Mouse (Mus musculus): ENCODE measurements around the gene Tcn2. TPM values are rescaled to one million over a fixed set of nuclear protein-coding genes. Genes with fewer than 3 reads are reported as not detected.

Tcn2 gene
- total RNA-seq, 1 experiment from 2014 or later: 128 TPM

DNA sequence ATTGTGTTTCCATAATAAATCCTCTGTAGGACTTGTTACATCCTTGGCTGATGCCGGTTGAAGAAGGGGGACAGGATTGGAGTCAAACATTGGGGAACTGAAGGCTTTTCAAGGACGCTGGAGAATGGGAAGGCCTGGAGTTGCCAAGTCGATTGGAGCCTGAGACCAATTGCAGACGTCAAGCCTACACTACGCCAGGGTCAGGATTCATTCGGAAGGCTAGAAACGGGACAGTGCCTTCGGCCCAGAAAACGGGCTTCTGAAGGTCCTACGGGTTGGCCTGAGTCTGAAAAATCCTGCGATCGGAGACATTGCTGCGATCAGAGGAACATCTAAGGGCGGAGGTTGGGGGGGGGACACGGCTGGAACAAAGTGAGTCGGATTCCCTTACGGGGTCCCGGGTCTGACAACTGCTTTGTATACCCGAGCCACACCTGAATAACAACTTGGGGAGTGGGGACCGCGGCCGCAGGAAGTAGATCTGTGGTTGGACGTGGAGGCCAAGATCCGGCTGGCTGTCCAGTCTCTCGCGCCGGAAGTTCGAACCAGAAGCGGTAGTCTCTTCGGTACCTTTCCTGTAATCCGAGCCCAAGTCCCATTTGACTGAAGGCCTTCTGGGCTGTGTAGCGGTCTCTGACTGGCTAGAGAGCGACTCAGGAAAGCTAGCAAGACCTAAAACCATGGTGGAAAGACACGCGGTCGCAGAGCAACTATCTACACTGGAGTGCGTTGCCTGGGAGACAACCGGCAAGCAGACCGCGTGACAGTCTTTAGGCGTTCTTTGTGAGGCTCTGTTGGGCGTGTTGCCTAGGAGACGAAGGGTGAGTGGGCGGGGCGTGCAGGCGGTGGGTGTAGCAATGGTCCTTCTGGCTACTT is 37.3 kb downstream of the Tcn2 start, which contains the start of the genes 4921536K21Rik and Dusp18:
TSS of gene 4921536K21Rik (minus strand) at position 693 of the 876 bp plus-strand sequence.
TSS of gene Dusp18 (plus strand) at position 835 of the 876 bp plus-strand sequence.
- peak; percentile 93 for DNase-seq

DNA sequence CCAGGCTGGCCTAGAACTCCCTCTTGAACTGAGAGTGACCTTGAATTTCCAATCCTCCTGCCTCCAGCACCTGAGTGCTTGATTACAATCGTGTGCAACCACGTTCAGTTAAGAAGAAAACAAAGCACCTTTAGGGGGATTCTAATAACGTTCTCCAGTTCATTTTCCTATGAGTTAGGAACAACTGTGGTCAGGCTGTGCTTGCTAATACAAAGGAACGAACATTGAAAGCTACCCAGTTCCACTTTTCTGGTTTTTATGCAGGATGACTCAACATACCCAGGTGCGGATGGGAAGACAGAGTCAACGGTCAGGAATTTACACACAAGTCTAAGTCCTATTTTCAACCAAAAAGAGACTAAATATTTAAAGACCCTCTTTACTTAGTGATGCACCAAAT is 38.0 kb downstream of the Tcn2 start:
- no peak for DNase-seq

DNA sequence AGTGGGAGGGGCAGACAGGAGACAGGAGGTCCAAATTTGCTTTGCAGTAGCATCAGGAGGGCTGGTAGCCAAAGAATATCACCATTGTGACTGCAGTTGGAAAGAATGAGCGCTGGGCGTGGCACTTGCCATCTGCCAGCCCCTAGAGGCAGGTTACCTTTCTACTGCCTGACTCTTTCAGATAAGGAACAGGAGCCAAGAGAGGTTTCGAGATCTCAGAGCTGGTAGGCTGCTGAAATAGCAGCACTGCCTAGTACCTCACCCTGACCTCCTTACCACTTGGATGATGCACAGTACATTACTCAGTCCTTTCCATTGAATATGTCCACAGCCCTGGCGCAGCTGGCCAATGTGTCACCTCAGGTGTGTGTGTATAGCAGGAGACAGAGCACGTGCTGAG is 44.6 kb downstream of the Tcn2 start:
- DNase-seq: no peak

DNA sequence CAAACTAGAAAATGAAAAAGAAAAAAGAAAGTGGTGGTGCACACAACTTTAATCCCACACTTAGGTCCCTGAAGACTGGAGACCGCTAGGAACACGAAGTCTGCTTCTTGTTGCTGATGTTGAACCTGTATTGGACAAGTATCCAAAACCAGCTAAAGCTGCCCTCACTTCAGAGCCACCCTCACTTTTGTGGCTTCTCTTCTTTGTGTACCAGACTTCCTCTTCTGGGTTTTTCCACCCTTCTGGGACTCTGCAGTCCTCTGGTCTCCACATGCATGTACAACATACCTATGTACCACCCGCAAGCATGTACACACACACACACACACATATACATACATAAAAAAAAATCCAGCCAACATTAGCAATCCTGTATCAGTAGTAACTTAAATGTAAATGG is 48.2 kb downstream of the Tcn2 start:
- DNase-seq: no peak

DNA sequence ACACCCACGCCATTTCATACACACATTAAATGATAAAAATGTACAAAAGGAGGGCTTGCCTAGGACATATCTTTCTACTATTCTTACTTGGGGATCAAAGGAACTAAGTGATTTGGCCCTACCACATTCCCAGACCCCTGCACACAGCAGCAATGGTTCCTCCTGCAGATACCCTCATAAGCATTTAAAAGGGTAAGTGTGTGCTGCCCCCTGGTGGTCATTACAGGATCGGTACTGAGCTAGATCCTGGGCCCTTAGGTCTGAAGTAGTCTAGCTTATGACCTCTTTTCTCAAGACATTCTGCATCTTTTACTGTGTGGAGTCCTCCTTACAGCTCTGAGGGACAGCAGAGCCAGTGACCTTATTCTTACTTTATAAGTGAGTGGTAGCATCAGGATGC is 52.1 kb downstream of the Tcn2 start:
- DNase-seq: peak; percentile 77

DNA sequence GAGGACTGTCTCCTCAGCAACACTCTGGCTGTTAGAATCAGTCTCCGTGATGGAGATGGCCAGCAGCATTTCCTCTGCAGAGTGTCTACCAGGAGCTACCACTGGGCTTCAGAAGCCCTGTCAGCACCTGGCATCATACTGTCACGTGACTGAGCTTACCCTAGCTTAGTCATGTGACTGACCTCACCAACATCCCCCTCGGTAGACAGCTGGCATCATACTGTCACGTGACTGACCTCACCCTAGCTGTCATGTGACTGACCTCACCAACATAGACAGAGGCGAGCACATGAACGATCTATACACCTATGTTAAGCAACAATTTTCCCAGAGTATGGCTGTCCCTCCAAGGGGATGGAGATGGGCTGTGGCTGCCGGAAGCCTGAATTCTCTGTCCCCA is 53.3 kb downstream of the Tcn2 start:
- no peak for DNase-seq

DNA sequence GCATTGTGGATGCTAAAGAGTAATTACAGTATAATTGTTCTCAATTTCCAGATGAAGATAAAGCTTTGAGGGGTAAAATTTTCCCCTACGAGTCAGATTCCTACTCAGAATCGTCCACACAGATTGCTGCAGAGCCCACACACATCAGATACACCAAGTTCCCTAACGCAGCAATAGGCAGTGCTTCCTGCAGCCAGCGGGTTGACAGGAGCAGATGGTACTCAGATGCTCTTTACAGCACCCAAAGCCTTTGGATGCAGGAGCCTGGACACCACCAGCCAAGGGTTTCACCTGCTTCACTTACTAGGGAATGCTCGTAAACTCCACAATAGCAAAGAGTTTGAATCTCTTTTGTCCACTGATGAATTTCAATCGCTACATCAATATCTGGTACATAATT is 55.5 kb downstream of the Tcn2 start:
- no peak for DNase-seq

Other genes with a start within 250 kb of the Tcn2 start
- gene Osbp2, start 68.3 kb downstream of the Tcn2 start, total RNA-seq (2021): 1.1 and 2.6 TPM in 2 replicates
- gene 4921536K21Rik, start 37.1 kb downstream of the Tcn2 start, total RNA-seq (2021): 0.33 and 0.82 TPM in 2 replicates
- 3.9 and 4.1 TPM in 2 replicates for gene Dusp18, start 36.9 kb downstream of the Tcn2 start, total RNA-seq (2021)
- gene Slc35e4, start 17.5 kb downstream of the Tcn2 start, total RNA-seq (2021): 6.6 and 6.9 TPM in 2 replicates
- 58.3 and 73.6 TPM in 2 replicates for gene Pes1, start 31.8 kb upstream of the Tcn2 start, total RNA-seq (2021)
- not detected in 2 replicates for gene 4930556J24Rik, start 44.6 kb upstream of the Tcn2 start, total RNA-seq (2021)
- gene Gal3st1, start 51.5 kb upstream of the Tcn2 start, total RNA-seq (2021): 0.24 TPM in 1 of 2 replicates, not detected in the other
- 5.8 and 7.7 TPM in 2 replicates for gene Sec14l4, start 99.3 kb upstream of the Tcn2 start, total RNA-seq (2021)
- gene Sec14l3, start 132.7 kb upstream of the Tcn2 start, total RNA-seq (2021): not detected in 2 replicates
- gene Mtfp1, start 163.3 kb upstream of the Tcn2 start, total RNA-seq (2021): 14.5 and 21.9 TPM in 2 replicates
- gene Sec14l2, start 191.3 kb upstream of the Tcn2 start, total RNA-seq (2021): 1.8 and 4.1 TPM in 2 replicates
- gene Rnf215, start 203.0 kb upstream of the Tcn2 start, total RNA-seq (2021): 26.1 and 31.6 TPM in 2 replicates
- gene Ccdc157, start 228.1 kb upstream of the Tcn2 start, total RNA-seq (2021): 11.8 and 14.0 TPM in 2 replicates
- gene Sf3a1, start 228.2 kb upstream of the Tcn2 start, total RNA-seq (2021): 42.1 and 45.6 TPM in 2 replicates

All from adrenal gland, postnatal 25 days (tissue).